Mouse (Mus musculus): ENCODE measurements at regions not wholly inside any gene's neighbourhood (a gene's known extent, or its start where the extent isn't known, plus 50 kb on each side); places are given as distances from the start of the nearest gene placed in this dataset.

DNA sequence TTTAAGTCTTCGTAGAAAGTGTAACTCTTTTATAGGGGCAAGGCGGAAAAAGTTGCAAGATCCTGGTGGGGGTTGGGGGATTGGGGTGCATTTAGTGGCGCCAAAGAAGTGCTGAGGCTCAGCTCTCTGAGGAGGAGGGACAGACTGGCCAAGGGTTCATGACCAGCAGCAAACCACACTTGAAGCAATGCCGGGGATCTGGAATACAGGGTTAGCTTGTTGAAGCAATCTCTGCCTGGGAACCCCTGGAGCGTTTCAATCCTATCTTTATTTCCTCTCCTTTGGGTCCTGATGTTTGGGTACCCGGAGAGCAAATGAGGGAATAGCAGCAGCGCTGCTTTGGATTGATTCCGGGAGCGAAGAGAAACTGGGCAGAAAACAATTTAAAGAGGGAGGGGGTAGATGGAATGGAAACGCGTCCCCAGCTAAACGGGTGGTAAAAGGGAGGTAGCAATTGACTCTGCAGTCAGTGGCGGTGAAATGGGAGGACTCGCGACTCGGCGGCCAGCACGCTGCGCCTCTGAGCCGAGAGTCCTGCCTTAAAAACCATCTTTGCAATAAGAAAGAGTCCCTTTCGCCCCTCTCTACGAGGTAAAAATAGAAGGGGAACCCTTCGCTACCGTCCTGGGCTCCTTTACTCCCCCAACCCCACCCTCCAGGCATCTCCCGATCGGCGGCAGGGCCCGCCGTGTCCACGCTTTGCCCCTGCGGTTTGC, 86.5 kb downstream of the Nr2f2 start:
- H3K9ac ChIP-seq (ENCODE audit: insufficient read depth, low read depth), result no peak overlapping the region
- H3K36me3 ChIP-seq (replicated peaks in 1 of 2; ENCODE audit: control insufficient read depth in 1 of 2, insufficient read depth in 1 of 2, low read length in 1 of 2), result no peaks in the 10 kb centered on the region
- H3K4me3 ChIP-seq (replicated peaks in 1 of 3; ENCODE audit: low read depth in 2 of 3, low read length in 2 of 3, poor library complexity in 1 of 3), result no peak overlapping the region
- no peak for DNase-seq (ENCODE audit: extremely low read depth)
- peaks cover 67% of the 10 kb centered on the region for H3K9me3 ChIP-seq (replicated peaks; ENCODE audit: low read length)
- H3K27ac ChIP-seq (ENCODE audit: insufficient read depth, low read depth), result no peak overlapping the region
- dilution Hi-C loops (cut with MboI; ENCODE audit: extremely low pct_ligation_motif_present, extremely low pct_unique_long_range_greater_than_20kb, low sequenced_read_pairs), result no loop called here
- no peaks in the 10 kb centered on the region for H3K27me3 ChIP-seq (replicated peaks)
- H3K4me2 ChIP-seq (ENCODE audit: insufficient read depth, low read depth, poor library complexity, severe bottlenecking), result no peak overlapping the region
- in situ Hi-C loops (cut with MboI; ENCODE audit: low pct_ligation_motif_present, low pct_unique_long_range_greater_than_20kb, low sequenced_read_pairs), result no loop called here
- no peak for TF ChIP-seq PAX5 (IDR thresholded peaks at IDR 0.05; ENCODE audit: low read length)
- no peak for TF ChIP-seq JUND (conservative IDR thresholded peaks at IDR 0.05; ENCODE audit: low read depth, low read length)
- TF ChIP-seq NRF1 (IDR thresholded peaks at IDR 0.05; ENCODE audit: low read depth, low read length), result no peak
- no peak for TF ChIP-seq TBP (conservative IDR thresholded peaks at IDR 0.05; ENCODE audit: low read depth, low read length)
- TF ChIP-seq ZNF384 (IDR thresholded peaks at IDR 0.05; ENCODE audit: low read depth, low read length), result no peak
- no peak for TF ChIP-seq POLR2AphosphoS2 (IDR thresholded peaks at IDR 0.05; ENCODE audit: low read depth, low read length)
- TF ChIP-seq MYC (IDR thresholded peaks at IDR 0.05; ENCODE audit: low read depth, low read length), result no peak
- no peak for TF ChIP-seq ZKSCAN1 (IDR thresholded peaks at IDR 0.05; ENCODE audit: borderline replicate concordance, low read depth, low read length)
- no peak for TF ChIP-seq ZC3H11A (IDR thresholded peaks at IDR 0.05; ENCODE audit: low read depth, low read length)
- TF ChIP-seq BHLHE40 (IDR thresholded peaks at IDR 0.05; ENCODE audit: low read depth, low read length), result no peak
- no peak for TF ChIP-seq UBTF (IDR thresholded peaks at IDR 0.05; ENCODE audit: low read depth, low read length)
- TF ChIP-seq KAT2A (IDR thresholded peaks at IDR 0.05; ENCODE audit: insufficient replicate concordance, low read length), result no peak
- H3K79me2 ChIP-seq (replicated peaks; ENCODE audit: control insufficient read depth, extremely low read depth, insufficient read depth, poor library complexity, severe bottlenecking), result no peaks in the 10 kb centered on the region
- H3K4me1 ChIP-seq (ENCODE audit: control insufficient read depth in 1 of 2, insufficient read depth in 2 of 2), result no peaks in the 10 kb centered on the region

DNA sequence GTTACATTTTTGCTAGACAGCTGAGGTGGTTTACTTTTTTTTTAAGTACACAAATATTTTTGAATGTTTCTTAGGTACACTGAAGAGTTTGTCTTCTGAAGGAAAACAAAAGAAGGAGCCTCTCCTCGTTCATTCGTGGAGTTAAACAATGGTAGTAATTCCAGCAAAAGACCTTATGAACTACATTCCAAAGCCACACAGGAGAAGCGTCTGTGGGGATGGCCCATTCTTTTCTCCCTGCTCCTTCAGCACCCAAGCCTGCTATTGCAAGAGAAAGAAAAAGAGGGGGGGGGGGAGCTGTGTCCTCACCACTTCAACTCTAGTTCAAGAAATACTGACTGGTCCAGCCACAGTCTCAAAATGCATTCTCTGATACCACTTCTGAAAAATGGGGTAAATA, 87.4 kb downstream of the Nr2f2 start:
- TF ChIP-seq ZMIZ1 (IDR thresholded peaks at IDR 0.05; ENCODE audit: low read depth, low read length) (no peak), NELFE (IDR thresholded peaks at IDR 0.05; ENCODE audit: low read depth, low read length) (no peak), JUND (conservative IDR thresholded peaks at IDR 0.05; ENCODE audit: low read depth, low read length) (no peak), HCFC1 (IDR thresholded peaks at IDR 0.05; ENCODE audit: low read depth, low read length) (no peak), BHLHE40 (IDR thresholded peaks at IDR 0.05; ENCODE audit: low read depth, low read length) (no peak), POLR2AphosphoS2 (IDR thresholded peaks at IDR 0.05; ENCODE audit: low read depth, low read length) (no peak), USF2 (conservative IDR thresholded peaks at IDR 0.05; ENCODE audit: low read depth, low read length) (no peak), CTCF (conservative IDR thresholded peaks at IDR 0.05 in 1 of 2, IDR thresholded peaks at IDR 0.05 in 1 of 2; ENCODE audit: low read depth in 2 of 2, low read length in 2 of 2) (no peak), GABPA (IDR thresholded peaks at IDR 0.05; ENCODE audit: insufficient replicate concordance, low read depth, low read length) (no peak), E2F4 (IDR thresholded peaks at IDR 0.05; ENCODE audit: insufficient replicate concordance, low read depth, low read length) (no peak), ZKSCAN1 (IDR thresholded peaks at IDR 0.05; ENCODE audit: borderline replicate concordance, low read depth, low read length) (no peak), JUN (IDR thresholded peaks at IDR 0.05; ENCODE audit: insufficient read depth, low read depth, low read length) (no peak), USF1 (IDR thresholded peaks at IDR 0.05; ENCODE audit: low read depth, low read length) (no peak), TBP (conservative IDR thresholded peaks at IDR 0.05; ENCODE audit: low read depth, low read length) (no peak), SIN3A (IDR thresholded peaks at IDR 0.05; ENCODE audit: low read length) (no peak)
- dilution Hi-C loops (cut with MboI; ENCODE audit: extremely low pct_ligation_motif_present, extremely low pct_unique_long_range_greater_than_20kb, low sequenced_read_pairs) (no loop called here), in situ Hi-C loops (cut with MboI; ENCODE audit: low pct_ligation_motif_present, low pct_unique_long_range_greater_than_20kb, low sequenced_read_pairs) (no loop called here)
- H3K27ac ChIP-seq (ENCODE audit: insufficient read depth, low read depth), result no peak overlapping the region
- H3K4me2 ChIP-seq (ENCODE audit: insufficient read depth, low read depth, poor library complexity, severe bottlenecking), result no peak overlapping the region
- no peak overlapping the region for H3K9ac ChIP-seq (ENCODE audit: insufficient read depth, low read depth)
- H3K9me3 ChIP-seq (replicated peaks; ENCODE audit: low read length), result peaks cover 62% of the 10 kb centered on the region
- H3K4me3 ChIP-seq (replicated peaks in 1 of 3; ENCODE audit: low read depth in 2 of 3, low read length in 2 of 3, poor library complexity in 1 of 3), result no peak overlapping the region
- no peaks in the 10 kb centered on the region for H3K4me1 ChIP-seq (ENCODE audit: control insufficient read depth in 1 of 2, insufficient read depth in 2 of 2)
- no peaks in the 10 kb centered on the region for H3K36me3 ChIP-seq (replicated peaks in 1 of 2; ENCODE audit: control insufficient read depth in 1 of 2, insufficient read depth in 1 of 2, low read length in 1 of 2)
- H3K27me3 ChIP-seq (replicated peaks), result no peaks in the 10 kb centered on the region
- DNase-seq (ENCODE audit: extremely low read depth), result no peak
- H3K79me2 ChIP-seq (replicated peaks; ENCODE audit: control insufficient read depth, extremely low read depth, insufficient read depth, poor library complexity, severe bottlenecking), result no peaks in the 10 kb centered on the region

Measured in CH12.LX (cell line).